Comparison of ENCODE assay signal across 8 mouse cellular contexts in the genomic region with DNA sequence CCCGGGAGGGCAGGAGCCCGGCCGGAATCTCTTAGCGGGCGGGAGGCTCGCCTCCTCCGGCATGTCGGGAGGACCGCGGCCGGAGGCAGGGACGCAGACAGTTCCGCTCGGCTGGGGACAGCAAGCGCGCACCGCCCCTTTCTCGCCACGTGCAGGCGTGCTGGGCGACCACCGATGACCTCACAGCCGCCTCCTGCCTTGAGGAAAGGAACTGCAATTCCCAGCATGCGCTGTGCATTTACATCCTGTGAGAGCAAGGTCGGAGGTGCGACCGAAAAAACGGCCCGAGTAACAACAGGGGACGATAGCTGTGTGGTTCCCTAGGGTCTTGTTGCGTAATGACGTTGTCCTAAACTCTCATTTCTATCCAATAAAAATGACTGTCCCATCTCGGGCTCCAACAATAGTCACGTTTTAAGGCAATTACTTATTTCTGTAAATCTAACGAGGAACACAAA. TPM values are rescaled to one million over a fixed set of nuclear protein-coding genes. Genes with fewer than 3 reads are reported as not detected.
A peak's percentile ranks its signal among the peaks of the same experiment; 100 is the strongest.
DNase-seq lines count a peak whose midpoint lies in the region; ATAC-seq and TF ChIP-seq lines count a peak whose summit lies in the region.

A gene (minus strand): TSS at position 122 of the 458 bp plus-strand sequence.

- CTCF ChIA-PET in Patski (lab: Charles Lee): interaction anchor here (0.9 kb wide), 1 partner anchor 227 kb away, joined by 3 read pairs; no protein-coding TSS in a partner anchor

- H3K27me3 ChIP-seq in Patski: no peaks in the 10 kb centered on the region
- H3K27me3 ChIP-seq in hindbrain, embryonic 13.5 days: no peaks in the 10 kb centered on the region

- H3K4me2 ChIP-seq in hindbrain, embryonic 13.5 days: peak within 1 kb of the TSS; percentile 84

- TF ChIP-seq CTCF in Patski (IDR thresholded peaks at IDR 0.05): no peak

- in situ Hi-C loops in Patski (cut with MboI; ENCODE audit: low pct_unique_long_range_greater_than_20kb): loop anchor here (25.0 kb wide), 1 partner anchor 1033 kb away; a partner anchor contains a TSS

- H3K4me3 ChIP-seq in hindbrain, embryonic 13.5 days: peak within 1 kb of the TSS; percentile 89

- H3K9ac ChIP-seq in hindbrain, embryonic 13.5 days: peak within 1 kb of the TSS; percentile 87

- peak; percentile 95 for DNase-seq in Patski (ENCODE audit: low read depth, low spot score)
- DNase-seq in cerebellum, postnatal 14 days: peak; percentile 97 to 98
- peak; percentile 94 to 95 for DNase-seq in frontal cortex, postnatal 14 days (ENCODE audit: low spot score in 2 of 2)
- peak; percentile 89 to 90 for DNase-seq in layer of hippocampus, postnatal 25 days (ENCODE audit: extremely low spot score in 1 of 2, low spot score in 1 of 2)
- peak; percentile 98 for DNase-seq in lung, postnatal 25 days (ENCODE audit: low spot score)
- peak; percentile 98 for DNase-seq in retina, embryonic 14.5 days (ENCODE audit: low spot score)
- DNase-seq in thymus, postnatal 4 days: peak; percentile 92

- under 1% methylated on average over 35 of the region's 35 CpGs for WGBS in hindbrain, embryonic 13.5 days

- H3K9me3 ChIP-seq in hindbrain, embryonic 13.5 days: no peaks in the 10 kb centered on the region

- POLR2A ChIA-PET in Patski (lab: Charles Lee): interaction anchor here (1.4 to 1.5 kb wide), 2 partner anchors 14 to 22 kb away, joined by 3 to 5 read pairs; no protein-coding TSS in a partner anchor

- peak; percentile 96 for ATAC-seq in Patski
- peak; percentile 98 for ATAC-seq in hindbrain, embryonic 13.5 days (ENCODE audit: low FRiP score)

- H3K27ac ChIP-seq in hindbrain, embryonic 13.5 days: peak within 1 kb of the TSS; percentile 80

- H3K4me1 ChIP-seq in hindbrain, embryonic 13.5 days (replicated peaks): peaks cover 28% of the 10 kb centered on the region

- H3K36me3 ChIP-seq in hindbrain, embryonic 13.5 days: peaks cover 33% of the 10 kb centered on the region

RNA-seq across cellular contexts. Expression of the gene that starts here (rescaled TPM):
- 20.9 TPM for polyA plus RNA-seq in Patski (2021)
- polyA plus RNA-seq in hindbrain, embryonic 13.5 days (2015; fragmentation: Nextera tagmentation; extraction: Ambion mirVana): 13.9 and 14.4 TPM in 2 replicates
- total RNA-seq in layer of hippocampus, postnatal 25 days (2021): 10 to 100 TPM; 54.2 to 56.4 TPM

Comparison
In these comparisons a context has a peak if more than half of its experiments do, and no peak if none do; other contexts are left out.
1. Peak in every context shown above with its lines: DNase-seq, ATAC-seq, H3K4me3 ChIP-seq and H3K27ac ChIP-seq.